Mouse (Mus musculus): Measurements from ENCODE around the gene Zfp775. TPM values are rescaled to one million over a fixed set of nuclear protein-coding genes. Genes with fewer than 3 reads are reported as not detected.

The Zfp775 gene
- total RNA-seq, 2 experiments from 2014 or later, result 0.96 to 1.00 TPM

GRCm38 (mm10) chr6:48666159-48666586, 64.3 kb downstream of the Zfp775 start:
- ATAC-seq (replicated peaks; ENCODE audit: poor library complexity), result peak; percentile 42; the same call in 1 of the 2 replicates

DNA sequence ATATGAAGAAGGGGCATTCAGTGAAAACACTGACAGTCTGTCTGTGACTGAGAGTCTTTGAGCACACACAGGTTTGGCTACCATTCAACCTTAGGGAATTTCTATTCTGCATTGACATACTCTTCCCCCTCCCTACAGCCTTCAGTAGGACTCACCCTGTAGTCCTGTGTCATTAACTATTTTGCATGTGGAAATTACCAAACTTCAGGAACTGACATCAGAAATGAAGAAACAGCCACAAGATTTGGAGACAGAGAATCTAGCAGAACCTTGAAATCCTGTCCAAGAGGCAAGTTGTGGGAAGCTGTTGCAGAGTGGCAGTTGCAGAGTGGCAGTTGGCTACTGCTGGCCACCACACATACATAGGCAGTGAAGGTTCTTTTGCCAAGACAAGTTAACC, 66.2 kb downstream of the Zfp775 start:
- ATAC-seq (replicated peaks; ENCODE audit: poor library complexity), result peak; percentile 75

GRCm38 (mm10) chr6:48669446-48669969, 67.6 kb downstream of the Zfp775 start:
- ATAC-seq (replicated peaks; ENCODE audit: poor library complexity), result no peak

Other genes with a start within 250 kb of the Zfp775 start
- 0.98 and 2.5 TPM in 2 replicates for gene Krba1, start 206.5 kb upstream of the Zfp775 start, total RNA-seq (2015)
- 2.0 and 3.1 TPM in 2 replicates for gene Krba1, start 206.5 kb upstream of the Zfp775 start, total RNA-seq (2017)
- 1.6 and 3.4 TPM in 2 replicates for gene Zfp467, start 156.2 kb upstream of the Zfp775 start, total RNA-seq (2015)
- gene Zfp467, start 156.2 kb upstream of the Zfp775 start, total RNA-seq (2017), result 0.61 and 1.1 TPM in 2 replicates
- gene Sspo, start 153.8 kb upstream of the Zfp775 start, total RNA-seq (2015), result not detected in 2 replicates
- not detected in 2 replicates for gene Sspo, start 153.8 kb upstream of the Zfp775 start, total RNA-seq (2017)
- gene Atp6v0e2, start 64.4 kb upstream of the Zfp775 start, total RNA-seq (2015), result not detected in 2 replicates
- gene Atp6v0e2, start 64.4 kb upstream of the Zfp775 start, total RNA-seq (2017), result not detected in 2 replicates
- gene Lrrc61, start 47.3 kb upstream of the Zfp775 start, total RNA-seq (2015), result 8.0 and 11.6 TPM in 2 replicates
- gene Lrrc61, start 47.3 kb upstream of the Zfp775 start, total RNA-seq (2017), result 4.9 and 6.3 TPM in 2 replicates
- not detected in 2 replicates for gene Rarres2, start 29.3 kb upstream of the Zfp775 start, total RNA-seq (2015)
- gene Rarres2, start 29.3 kb upstream of the Zfp775 start, total RNA-seq (2017), result not detected in 2 replicates
- gene Gm45021, start 12.5 kb upstream of the Zfp775 start, total RNA-seq (2015), result not detected in 2 replicates
- not detected in 2 replicates for gene Gm45021, start 12.5 kb upstream of the Zfp775 start, total RNA-seq (2017)
- 7.7 and 11.2 TPM in 2 replicates for gene Repin1, start 8.2 kb upstream of the Zfp775 start, total RNA-seq (2015)
- 10.0 and 16.6 TPM in 2 replicates for gene Repin1, start 8.2 kb upstream of the Zfp775 start, total RNA-seq (2017)
- not detected in 2 replicates for gene Gm44965, start 8.1 kb upstream of the Zfp775 start, total RNA-seq (2015)
- gene Gm44965, start 8.1 kb upstream of the Zfp775 start, total RNA-seq (2017), result not detected in 2 replicates
- 0.07 and 0.64 TPM in 2 replicates for gene AI854703, start 24.7 kb downstream of the Zfp775 start, total RNA-seq (2015)
- 0.08 and 0.61 TPM in 2 replicates for gene AI854703, start 24.7 kb downstream of the Zfp775 start, total RNA-seq (2017)
- gene Gimap8, start 45.2 kb downstream of the Zfp775 start, total RNA-seq (2015), result 0.27 and 1.1 TPM in 2 replicates
- gene Gimap8, start 45.2 kb downstream of the Zfp775 start, total RNA-seq (2017), result 0.50 and 2.0 TPM in 2 replicates
- 10.7 and 14.5 TPM in 2 replicates for gene Gimap9, start 74.1 kb downstream of the Zfp775 start, total RNA-seq (2015)
- gene Gimap9, start 74.1 kb downstream of the Zfp775 start, total RNA-seq (2017), result 17.2 and 29.9 TPM in 2 replicates
- 0.39 and 1.7 TPM in 2 replicates for gene Gimap4, start 82.5 kb downstream of the Zfp775 start, total RNA-seq (2015)
- gene Gimap4, start 82.5 kb downstream of the Zfp775 start, total RNA-seq (2017), result 2.9 and 3.1 TPM in 2 replicates
- 2.5 and 6.7 TPM in 2 replicates for gene Gimap6, start 106.2 kb downstream of the Zfp775 start, total RNA-seq (2015)
- 3.5 and 15.6 TPM in 2 replicates for gene Gimap6, start 106.2 kb downstream of the Zfp775 start, total RNA-seq (2017)
- gene Gm28053, start 116.5 kb downstream of the Zfp775 start, total RNA-seq (2015), result not detected in 2 replicates
- 20.7 and 26.7 TPM in 2 replicates for gene Gm28053, start 116.5 kb downstream of the Zfp775 start, total RNA-seq (2017)
- 0.22 TPM in 1 of 2 replicates, not detected in the other for gene Gimap7, start 116.6 kb downstream of the Zfp775 start, total RNA-seq (2015)
- gene Gimap7, start 116.6 kb downstream of the Zfp775 start, total RNA-seq (2017), result 0.29 and 1.3 TPM in 2 replicates
- 1.2 and 5.1 TPM in 2 replicates for gene Gimap1, start 137.0 kb downstream of the Zfp775 start, total RNA-seq (2015)
- 3.7 and 9.1 TPM in 2 replicates for gene Gimap1, start 137.0 kb downstream of the Zfp775 start, total RNA-seq (2017)
- gene Gimap5, start 144.1 kb downstream of the Zfp775 start, total RNA-seq (2015), result 0.07 and 1.1 TPM in 2 replicates
- 0.08 and 2.0 TPM in 2 replicates for gene Gimap5, start 144.1 kb downstream of the Zfp775 start, total RNA-seq (2017)
- 0.12 and 0.62 TPM in 2 replicates for gene Gimap3, start 168.8 kb downstream of the Zfp775 start, total RNA-seq (2015)
- gene Gimap3, start 168.8 kb downstream of the Zfp775 start, total RNA-seq (2017), result 0.61 TPM in 1 of 2 replicates, not detected in the other
- 33.2 and 39.1 TPM in 2 replicates for gene Tmem176a, start 238.9 kb downstream of the Zfp775 start, total RNA-seq (2015)
- 22.1 and 27.5 TPM in 2 replicates for gene Tmem176a, start 238.9 kb downstream of the Zfp775 start, total RNA-seq (2017)
- 90.6 and 115 TPM in 2 replicates for gene Tmem176b, start 239.4 kb downstream of the Zfp775 start, total RNA-seq (2015)
- gene Tmem176b, start 239.4 kb downstream of the Zfp775 start, total RNA-seq (2017), result 84.2 and 92.0 TPM in 2 replicates

Data from megakaryocyte progenitor cell, adult 5-6 weeks (primary cell).